Mouse (Mus musculus) activated CD4-positive, CD25-positive, alpha-beta regulatory T cell, adult 4 months (primary cell): ENCODE results near the gene Peak1. TPM values are rescaled to one million over a fixed set of nuclear protein-coding genes. Genes with fewer than 3 reads are reported as not detected.
A peak's percentile ranks its signal among the peaks of the same experiment; 100 is the strongest.

Experiments
- ATAC-seq: one replicate; pipeline ENCODE4 v1.8.0; 2017
- polyA plus RNA-seq, 2 experiments: library from polyadenylated mRNA; unstranded; fragments of 100-300 nt; shearing (Covaris generic); gene quantifications; one replicate each; pipeline ENCODE4 v1.2.1; 2017

Peak1 gene
- polyA plus RNA-seq, 2 experiments from 2014 or later: 13.4 to 15.3 TPM

DNA sequence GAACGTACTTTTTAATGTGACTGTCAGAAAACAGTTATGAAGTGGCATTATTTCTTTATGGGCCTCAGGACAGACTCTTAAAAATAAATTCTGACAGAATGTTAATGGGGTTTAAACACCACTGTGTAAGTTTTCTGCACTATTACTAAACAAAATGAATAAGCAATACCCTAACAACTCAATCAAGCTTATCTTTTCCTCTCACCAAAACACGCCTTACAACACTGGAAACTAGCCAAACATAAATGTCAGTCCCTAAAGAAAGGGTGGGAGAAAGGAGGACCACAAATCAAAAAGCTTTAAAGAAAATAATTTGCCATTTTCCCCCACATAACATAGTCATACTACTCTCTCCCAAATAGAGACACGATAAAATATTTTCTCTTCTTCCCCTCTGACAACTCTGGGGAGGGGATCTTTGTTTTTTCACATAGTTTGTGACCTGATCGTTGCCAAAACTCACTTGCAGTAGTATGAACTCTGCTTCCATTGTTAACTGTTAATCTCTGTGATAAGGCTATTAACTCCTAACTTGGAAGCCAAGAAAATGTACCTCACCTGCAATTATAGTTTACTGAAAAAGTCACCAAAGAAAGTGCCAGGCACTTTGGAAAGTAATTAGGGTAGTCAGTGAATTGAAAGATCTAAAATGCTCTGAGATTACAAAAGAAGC is 1.8 kb downstream of the Peak1 start:
- no peak for ATAC-seq

DNA sequence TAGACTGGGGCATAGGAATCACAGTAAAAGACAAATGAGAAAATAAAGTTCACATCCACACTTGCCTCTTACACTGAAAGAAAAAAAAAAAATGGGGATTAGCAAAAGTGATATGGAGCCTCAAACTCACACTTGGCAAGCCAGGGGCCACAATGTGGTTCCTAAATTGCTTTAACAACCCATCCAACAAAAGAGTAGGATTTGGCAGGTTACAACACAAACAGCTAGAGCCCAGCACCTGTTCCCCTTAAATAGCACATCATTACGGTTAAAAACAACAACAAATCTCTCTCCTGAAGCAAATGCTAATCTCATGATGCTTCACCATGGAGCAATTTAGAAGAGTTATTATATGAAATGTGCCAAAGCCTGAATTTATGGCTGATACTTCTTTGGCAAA is 2.5 kb downstream of the Peak1 start:
- no peak for ATAC-seq

DNA sequence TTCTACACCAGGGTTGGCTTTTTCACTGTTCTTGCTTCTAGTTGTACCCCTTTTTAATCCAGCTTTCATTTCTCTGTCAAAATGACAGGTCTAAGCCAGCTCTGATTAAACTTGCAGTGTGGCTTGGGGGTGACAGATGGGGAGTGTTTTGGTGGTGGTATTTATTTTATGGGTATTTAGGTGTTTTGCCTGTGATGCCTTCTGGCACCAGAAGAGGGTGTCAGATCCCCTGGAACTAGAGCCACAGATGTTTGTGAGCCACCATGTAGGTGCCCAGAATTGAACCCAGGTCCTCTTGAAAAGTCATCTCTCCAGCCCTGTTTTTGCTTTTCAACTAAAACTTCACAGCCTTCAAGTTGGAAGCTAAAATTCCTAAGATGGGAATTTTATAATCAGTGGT is 3.5 kb downstream of the Peak1 start:
- ATAC-seq: no peak

DNA sequence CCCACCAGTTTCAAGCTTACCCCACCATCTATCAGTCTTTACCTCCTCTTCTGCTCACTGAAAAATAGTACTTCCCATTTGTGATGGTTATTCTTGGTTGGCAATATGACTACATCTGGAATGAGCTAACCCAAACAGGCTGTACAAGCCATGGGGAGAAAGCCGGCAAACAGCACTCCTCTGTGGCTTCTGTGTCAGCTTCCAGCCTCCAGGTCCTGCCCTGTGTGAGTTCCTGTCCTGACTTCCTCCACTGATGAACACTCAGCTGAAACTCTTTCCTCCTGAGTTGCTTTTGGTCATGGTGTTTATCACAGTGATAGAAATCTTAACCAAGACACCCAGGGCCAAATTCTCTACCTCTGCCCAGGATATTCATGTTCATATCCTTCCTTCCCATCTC is 5.2 kb downstream of the Peak1 start:
- no peak for ATAC-seq

DNA sequence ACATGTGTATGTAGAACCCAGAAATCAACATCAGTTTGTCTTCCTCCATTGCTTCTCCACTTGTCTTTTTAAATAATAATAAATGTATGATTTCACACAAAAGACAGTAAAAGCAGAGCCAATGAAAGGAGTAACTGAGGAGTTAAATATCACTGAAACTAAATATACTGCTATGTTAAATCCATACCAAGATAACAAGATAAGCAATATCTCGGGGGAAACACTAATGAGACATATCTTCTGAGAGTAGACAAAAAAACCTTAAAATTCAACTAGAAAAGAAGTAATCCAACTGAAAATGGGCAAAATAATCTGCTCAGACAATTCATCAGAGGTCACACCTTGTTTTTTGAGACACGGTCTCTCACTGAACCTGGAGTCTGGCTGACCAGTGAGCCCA is 7.9 kb downstream of the Peak1 start:
- no peak for ATAC-seq

DNA sequence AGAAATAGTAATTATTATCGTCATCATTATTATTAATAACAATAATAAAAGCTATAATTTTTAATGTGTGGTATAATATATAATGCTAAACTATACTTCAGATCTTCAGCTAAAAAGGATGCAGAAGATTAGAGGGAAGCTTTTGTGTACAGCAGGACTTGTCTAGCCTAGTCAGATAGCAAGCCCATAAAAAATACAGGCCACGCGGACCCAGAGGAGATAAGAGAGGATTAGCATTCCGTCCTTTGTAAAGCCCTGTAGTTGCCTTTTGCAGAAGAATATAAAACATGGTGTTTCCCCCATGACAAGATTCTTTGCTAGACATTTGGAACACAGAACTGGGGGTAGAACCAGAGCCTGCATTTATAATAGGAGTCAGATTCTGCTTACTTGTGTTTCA is 13.2 kb downstream of the Peak1 start:
- no peak for ATAC-seq

DNA sequence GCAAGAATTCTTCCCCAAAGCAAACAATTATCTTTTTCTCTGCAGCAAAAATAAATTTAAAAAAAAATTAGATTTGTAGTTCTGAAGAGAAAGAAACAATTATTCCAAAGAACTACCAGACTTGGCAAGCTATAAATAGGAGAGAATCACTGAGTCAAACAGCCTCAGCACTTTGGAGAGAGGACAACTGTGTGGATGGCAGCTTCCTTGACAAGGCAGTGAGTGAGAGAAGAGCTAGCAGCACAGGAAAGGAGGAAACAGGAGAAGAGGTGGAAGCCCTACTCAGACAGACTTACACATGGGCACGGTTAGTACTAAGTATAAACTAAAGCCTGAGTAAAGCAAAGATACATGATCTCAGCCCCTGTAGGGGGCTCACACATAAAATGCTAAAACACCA is 21.6 kb downstream of the Peak1 start:
- no peak for ATAC-seq

DNA sequence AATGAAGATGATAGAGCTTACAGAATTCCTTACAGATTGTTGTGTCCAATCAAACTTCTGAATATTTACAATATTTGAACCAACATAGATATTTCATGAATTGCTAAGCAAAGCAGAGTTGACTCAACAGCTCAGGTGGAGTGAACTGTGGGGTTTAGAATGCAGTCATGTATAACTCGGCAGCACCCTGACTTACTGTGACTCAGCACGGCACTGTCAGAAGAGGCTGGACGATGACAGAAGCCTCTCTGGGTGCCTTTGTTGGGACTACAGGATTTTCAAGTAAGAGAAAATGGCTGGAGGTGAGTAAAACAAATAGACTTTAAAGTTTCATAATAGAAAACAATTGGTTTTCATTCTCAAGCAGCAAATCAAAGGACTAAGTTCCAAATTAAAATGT is 25.0 kb downstream of the Peak1 start:
- no peak for ATAC-seq

DNA sequence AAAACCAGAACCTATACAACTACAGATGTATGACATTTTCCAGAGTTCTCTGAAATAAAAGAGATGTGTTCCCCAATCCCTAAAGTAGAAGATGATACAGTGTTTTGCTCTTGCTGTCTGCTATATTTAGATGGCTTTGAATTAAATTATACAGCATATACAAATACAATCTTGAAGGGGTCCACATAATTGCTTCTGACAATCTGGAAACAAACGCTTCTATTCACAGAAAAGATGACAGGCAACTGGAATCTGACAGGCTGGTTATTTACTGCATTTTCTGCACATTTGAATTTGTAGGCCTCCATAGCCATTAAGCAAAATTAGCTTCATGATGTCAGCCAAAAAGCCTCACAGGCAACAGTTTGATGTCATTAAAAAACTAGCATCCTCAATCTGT is 35.1 kb downstream of the Peak1 start:
- no peak for ATAC-seq

DNA sequence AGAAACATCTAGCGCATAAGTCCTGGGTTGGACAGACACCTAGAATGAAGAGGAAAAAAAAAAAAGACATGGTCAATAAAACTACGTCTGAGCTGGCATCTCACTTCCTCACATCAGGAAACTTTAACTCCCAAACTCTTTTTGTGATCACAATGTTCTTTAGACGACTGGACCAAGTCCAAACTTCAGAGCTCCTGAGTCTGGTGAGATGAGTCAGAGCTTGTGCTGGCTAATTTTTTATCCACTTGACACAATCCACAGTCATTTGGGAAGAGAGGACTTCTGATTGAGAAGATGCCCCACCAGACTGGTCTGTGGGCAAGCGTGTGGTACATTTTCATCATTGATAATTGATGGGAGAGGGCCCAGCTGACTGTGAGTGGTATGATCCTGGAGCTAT is 43.5 kb downstream of the Peak1 start:
- ATAC-seq: no peak

DNA sequence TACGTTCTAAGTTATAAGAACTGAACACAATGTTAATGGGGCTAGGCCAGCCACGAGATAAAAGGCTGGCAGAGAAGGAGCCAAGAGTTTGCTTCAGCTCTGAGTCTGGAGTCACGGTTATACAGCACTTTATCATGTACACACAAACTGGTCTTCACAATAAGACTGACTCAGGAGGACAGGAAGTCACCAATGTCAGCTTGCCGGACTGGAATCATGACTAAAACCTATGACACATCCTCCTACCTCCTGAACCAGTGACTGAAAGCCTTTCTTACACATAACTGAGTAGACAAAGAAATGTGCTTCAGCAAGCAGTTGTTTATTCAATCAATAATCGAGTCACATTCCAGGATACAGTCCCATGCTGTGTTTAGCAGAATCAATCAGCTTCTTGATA is 47.2 kb downstream of the Peak1 start:
- ATAC-seq: no peak

DNA sequence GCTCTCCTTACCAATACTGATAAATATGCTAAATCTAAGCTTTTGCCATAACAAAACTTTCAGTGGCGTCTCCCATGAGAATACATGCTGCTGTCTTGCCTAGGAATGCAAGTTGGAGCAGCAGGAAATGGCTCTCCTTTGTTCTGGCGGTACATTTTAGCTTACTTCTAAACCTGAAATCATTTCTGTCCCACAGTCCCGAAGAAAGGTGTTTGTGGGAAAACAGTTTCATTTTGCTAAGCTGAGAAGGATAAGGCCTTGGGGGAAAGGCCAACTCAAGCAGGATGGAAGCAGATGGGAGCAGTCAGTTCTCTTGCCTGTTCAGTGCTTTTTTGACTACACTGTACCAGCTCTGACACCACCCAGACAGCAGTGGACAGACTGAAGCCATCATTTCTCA is 49.1 kb downstream of the Peak1 start:
- ATAC-seq: no peak

DNA sequence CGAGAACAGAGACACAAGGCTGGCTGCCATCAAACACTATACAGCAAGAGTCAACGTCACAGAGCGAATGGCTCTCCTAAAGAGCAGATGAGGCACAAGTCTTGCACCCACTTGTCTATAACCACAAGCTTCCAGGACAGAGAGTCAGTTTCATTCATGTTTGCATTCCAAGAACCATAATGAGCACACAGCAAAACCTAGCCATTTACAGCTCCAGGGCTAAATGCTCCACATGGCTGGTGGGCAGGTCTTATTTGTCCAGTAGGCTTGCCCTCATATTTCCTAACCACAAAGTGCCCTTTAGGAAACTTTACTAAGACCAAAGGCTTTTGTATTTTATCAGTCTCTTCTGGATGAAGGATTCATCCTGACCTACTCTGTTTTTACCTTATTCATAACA is 54.6 kb downstream of the Peak1 start:
- no peak for ATAC-seq

DNA sequence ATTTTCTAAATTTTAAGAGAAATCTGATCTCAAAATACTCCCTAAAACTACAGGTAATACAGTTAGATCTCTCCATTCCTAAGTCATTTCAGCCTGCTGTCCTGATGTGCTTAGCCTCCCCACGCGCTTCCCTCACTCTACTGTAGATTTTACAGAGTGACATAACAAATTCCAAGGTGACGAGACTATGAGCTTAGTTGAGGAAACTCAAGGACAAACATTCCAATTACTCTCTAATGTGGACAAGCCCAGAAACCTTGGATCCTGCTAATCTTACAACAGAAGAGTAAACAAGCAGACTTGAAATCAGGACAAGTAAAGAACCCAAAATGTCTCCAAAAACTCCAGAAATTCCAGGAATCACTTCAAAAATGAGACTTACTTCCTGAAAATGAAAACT is 58.6 kb downstream of the Peak1 start:
- no peak for ATAC-seq

DNA sequence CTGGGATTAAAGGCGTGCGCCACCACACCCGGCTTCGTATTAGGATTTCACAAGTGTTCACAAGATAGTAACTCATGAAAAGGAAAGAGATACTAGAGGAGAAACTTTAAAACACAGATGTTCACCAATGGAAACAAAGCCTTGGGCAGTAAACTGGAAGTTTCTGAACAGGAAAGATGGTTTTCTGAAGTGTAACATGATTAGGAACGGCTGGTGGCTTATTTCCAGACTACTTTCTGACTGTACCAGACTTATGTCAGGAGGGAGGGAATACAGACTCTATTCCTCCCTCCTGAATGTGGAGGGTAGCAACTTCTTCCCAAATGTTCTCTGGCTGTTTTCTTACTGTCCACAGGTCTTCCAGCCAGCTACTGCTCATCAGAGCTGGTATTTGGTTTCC is 62.7 kb downstream of the Peak1 start:
- ATAC-seq: no peak

DNA sequence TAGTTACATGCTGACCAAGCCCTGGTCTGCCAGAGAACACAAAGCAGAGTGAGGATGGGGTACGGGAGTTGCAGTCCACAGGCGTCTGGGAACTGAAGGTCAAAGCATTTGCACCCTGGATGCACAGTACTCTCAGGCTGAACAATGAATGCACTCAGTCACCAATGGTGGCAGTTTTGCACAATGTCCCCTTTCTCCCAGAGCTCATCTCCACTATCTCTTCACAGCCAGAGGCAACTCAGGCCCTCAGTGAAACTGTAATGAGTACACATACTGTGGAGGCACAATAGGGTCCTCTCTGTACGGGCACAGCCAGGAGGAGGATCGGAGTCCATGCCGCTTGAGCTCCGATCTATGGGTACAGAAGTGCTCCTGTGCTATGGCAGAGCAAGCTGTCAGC is 71.5 kb downstream of the Peak1 start:
- ATAC-seq: no peak

DNA sequence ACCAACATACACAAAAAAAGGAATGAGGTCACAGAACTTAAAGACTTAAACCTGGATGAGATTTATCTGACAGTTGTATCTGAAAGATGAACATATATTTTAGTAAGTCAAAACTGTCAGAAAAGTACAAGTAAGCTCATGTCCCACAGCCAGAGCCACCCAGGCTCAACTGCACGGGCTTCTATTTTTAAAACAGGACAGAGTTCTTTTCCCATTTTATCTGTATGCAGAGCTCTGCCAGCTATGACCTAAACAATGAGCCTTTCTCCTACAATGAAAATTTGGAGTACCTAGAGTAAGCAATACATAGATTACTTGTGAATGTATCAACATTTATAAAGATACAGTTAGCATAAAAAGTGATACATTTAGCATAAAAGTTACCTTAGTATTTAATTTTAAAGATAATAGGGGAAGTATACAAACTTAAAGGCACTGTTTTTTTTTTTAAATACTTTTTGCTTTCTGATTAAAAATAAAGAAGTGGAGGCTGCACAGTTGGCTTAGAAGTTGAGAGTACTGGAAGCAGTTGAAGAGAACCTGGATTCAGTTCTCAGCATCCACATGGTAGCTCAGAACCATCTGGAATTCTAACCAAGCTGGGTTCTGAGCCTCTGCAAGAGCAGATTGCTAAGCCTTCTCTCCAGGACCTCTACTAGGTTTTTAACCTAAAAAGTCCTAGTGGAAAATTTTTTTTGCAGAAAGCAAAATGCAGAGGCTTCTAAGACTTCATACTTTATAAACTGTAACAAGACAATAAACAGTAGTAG is 78.3 kb downstream of the Peak1 start:
- ATAC-seq: no peak

DNA sequence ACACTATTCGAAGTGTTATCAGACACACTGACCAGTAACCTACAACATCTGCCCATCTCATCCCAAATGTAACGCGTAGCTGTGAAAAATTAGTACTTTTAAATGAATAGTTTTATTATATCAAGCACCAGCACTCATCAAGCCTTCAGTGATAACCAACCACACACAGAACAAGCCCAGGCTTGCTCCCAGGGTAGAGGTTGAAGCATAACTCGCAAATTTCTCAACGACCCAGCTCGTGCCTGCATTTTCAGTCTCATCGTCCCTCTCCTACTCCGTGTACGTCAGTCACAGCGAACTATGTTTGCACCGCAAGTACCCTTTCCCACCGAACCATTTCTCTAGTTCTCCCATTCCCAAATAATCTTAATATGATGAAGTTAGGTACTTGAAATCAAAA is 83.5 kb downstream of the Peak1 start:
- no peak for ATAC-seq

DNA sequence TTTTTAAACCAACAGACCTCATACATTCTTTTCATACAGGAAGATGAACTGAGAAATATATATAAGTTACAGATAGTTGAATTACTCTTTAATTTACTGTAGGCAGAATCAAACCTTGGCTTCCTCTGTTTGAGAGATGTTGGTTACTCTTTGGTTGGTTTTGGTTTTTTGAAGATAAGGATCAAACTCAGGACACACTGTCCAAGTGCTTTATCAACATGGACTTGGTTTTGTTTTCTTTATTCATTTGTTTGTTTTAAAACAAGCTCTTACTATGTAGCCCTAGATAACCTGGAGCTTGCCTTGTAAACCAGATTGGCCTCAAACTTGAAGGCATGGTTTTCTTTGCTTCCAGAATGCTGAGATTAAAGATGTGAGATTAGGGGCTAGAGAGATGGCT is 85.1 kb downstream of the Peak1 start:
- no peak for ATAC-seq

DNA sequence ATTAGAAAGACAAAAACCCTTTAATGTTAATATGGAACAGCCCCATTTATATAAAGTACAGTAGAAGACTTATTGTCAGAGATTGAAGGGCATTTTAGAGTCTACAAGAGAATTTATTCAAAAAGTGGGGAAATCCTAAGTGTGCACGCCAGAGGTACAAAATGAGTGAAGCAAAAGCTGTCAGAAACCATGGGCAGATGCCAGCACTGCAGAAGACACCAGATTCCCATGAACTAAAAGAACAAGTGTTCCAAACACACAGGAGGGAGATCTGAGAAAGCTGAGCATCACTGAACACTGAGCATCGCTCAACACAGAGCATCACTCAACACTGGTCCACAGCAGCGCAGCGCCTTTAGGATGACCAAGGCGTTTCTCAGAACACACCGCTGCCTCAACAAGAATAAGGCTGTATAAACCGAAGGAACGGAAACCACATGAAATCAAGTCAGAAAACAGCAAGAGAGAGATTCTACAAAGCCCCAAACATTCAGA is 91.3 kb downstream of the Peak1 start:
- ATAC-seq: no peak

DNA sequence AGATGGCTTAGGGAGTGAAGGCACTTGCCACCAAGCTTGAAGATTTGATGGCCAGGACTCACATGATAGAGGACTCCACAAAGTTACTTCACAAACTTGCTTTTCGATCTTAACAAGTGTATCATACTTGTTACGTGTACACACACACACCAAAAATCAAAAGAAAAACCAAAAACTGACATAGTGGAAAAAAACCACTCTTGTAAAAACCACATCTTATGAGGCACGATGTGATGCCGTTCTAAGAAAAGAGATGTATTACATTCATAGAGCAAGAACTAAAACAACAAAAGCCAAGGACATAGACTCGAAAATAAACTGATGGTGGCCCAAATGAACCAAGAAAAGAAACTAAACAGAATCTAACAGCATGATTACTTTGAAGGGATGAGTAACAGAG is 92.1 kb downstream of the Peak1 start:
- ATAC-seq: peak; percentile 70

DNA sequence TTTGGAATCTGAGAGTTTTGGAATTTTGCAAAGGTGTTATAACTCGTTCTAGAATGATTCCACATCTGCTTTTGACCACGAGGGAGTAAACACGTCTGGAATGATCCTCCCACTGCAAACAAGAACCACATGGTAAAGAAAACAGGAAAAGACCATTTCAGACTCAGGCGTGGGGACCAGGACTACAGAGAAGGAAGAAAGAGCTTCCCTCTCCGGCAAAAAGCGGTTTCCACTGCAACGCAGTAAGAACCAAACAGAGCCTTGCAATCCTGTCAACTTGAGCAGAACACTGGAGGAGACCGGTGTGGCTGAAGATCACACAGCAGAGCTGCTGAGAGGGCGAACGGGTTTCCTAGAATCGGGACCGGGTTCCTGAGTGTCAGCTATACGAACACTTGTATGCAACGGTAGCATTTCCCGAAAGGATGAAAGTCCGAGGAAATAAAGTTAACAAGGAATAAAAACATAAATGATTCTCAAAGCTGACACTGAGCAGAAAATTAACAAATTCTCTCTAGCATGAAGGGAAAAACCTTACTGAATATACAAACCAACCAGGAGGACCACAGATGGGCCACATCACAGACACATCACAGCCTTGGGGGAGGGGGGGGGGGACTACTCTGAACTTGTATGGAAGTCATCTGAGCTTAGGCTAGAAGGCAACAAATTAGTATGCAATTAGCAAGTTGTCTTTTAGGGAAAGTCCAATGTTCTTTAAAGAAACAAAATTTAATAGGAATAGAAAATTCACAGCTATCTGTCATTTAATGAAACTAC is 93.1 kb downstream of the Peak1 start:
- ATAC-seq: no peak

DNA sequence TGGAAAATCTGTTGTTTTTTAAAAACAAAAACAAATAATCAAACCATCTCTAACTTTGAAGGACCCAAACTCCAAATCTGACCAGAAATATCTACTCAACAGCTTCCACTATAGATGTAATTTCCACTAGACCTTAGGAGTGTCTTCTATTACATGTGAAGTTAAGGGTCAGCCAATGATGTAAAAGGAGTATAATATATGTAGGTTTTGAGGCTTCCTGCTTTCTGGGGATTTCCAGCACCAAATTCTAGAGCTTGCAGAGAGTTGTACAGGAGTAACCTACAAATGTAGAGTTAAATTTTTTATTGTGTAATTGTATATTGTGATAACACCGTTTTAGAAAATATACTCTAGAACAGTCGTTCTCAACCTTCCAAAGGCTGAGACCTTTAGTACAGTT is 96.6 kb downstream of the Peak1 start:
- ATAC-seq: peak; percentile 47

DNA sequence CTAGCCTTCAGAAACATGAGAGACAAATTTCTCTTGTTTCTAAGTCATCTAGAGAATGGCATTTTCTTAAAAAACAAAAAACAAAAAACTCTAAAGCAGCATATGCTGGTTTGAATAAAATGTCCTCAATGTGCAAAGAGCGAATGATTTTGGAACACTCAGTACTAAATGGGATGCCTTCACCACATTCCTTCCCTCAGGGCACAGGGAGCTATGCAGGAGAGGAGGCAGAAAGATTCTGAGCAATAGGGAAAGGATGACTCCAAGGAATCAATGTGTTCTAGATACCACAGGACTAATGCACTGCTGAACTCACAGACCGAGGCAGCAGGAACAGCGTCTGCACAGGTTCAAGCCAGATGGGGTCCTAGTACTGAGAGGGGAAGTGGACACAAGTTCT is 103.5 kb downstream of the Peak1 start:
- no peak for ATAC-seq
